Mouse (Mus musculus) layer of hippocampus, adult 18-20 months (tissue): ENCODE results near the gene Mmel1. TPM values are rescaled to one million over a fixed set of nuclear protein-coding genes. Genes with fewer than 3 reads are reported as not detected.

Experiments
- DNase-seq, 2 experiments: peaks; one replicate each; pipeline ENCODE4 v3.0.0; 2022; ENCODE audit warnings: low spot score in 2 of 2
- total RNA-seq, 2 experiments: library from RNA; stranded (reverse); gene quantifications; 2 replicates each; pipeline ENCODE4 v1.2.3; 2021

The Mmel1 gene
- total RNA-seq, 2 experiments from 2014 or later = 0.20 to 0.25 TPM

GRCm38 (mm10) chr4:154864271-154864771, 5.1 kb upstream of the Mmel1 start:
- DNase-seq = peak; percentile 75 to 87

GRCm38 (mm10) chr4:154864961-154865760, 4.2 kb upstream of the Mmel1 start:
- peak in 1 of 2 experiments; percentile 1 for DNase-seq

- no peak for DNase-seq
Measured at GRCm38 (mm10) chr4:154866391-154866790, 3.0 kb upstream of the Mmel1 start.

- DNase-seq = no peak
Measured at GRCm38 (mm10) chr4:154867257-154867656, 2.1 kb upstream of the Mmel1 start.

GRCm38 (mm10) chr4:154870721-154871120, 1.3 kb downstream of the Mmel1 start:
- no peak for DNase-seq

GRCm38 (mm10) chr4:154871757-154872251, 2.4 kb downstream of the Mmel1 start:
- no peak for DNase-seq

GRCm38 (mm10) chr4:154873186-154873585, 3.8 kb downstream of the Mmel1 start:
- DNase-seq = no peak

GRCm38 (mm10) chr4:154877864-154878548, 8.6 kb downstream of the Mmel1 start:
- DNase-seq = peak; percentile 83 to 92

GRCm38 (mm10) chr4:154880730-154881129, 11.3 kb downstream of the Mmel1 start:
- DNase-seq = peak in 1 of 2 experiments; percentile 55

- no peak for DNase-seq
Measured at GRCm38 (mm10) chr4:154882014-154882659, 12.8 kb downstream of the Mmel1 start.

GRCm38 (mm10) chr4:154885416-154885815, 16.0 kb downstream of the Mmel1 start:
- DNase-seq = no peak

- no peak for DNase-seq
Measured at GRCm38 (mm10) chr4:154886876-154887592, 17.6 kb downstream of the Mmel1 start.

- no peak for DNase-seq
Measured at GRCm38 (mm10) chr4:154887593-154888250, 18.3 kb downstream of the Mmel1 start.

- no peak for DNase-seq
Measured at GRCm38 (mm10) chr4:154890887-154891286, 21.5 kb downstream of the Mmel1 start.

GRCm38 (mm10) chr4:154895549-154895948, 26.2 kb downstream of the Mmel1 start:
- no peak for DNase-seq

GRCm38 (mm10) chr4:154897676-154898465, 28.5 kb downstream of the Mmel1 start:
- no peak for DNase-seq

GRCm38 (mm10) chr4:154898506-154899446, 29.4 kb downstream of the Mmel1 start, which contains the start of gene Fam213b:
TSS of gene Fam213b (minus strand) at chr4:154899135.
- peak; percentile 82 to 85 for DNase-seq

GRCm38 (mm10) chr4:154902371-154902770, 33.0 kb downstream of the Mmel1 start:
- DNase-seq = no peak
